Mouse (Mus musculus): ENCODE measurements around the gene Rbbp8nl.

Gene Rbbp8nl

DNA sequence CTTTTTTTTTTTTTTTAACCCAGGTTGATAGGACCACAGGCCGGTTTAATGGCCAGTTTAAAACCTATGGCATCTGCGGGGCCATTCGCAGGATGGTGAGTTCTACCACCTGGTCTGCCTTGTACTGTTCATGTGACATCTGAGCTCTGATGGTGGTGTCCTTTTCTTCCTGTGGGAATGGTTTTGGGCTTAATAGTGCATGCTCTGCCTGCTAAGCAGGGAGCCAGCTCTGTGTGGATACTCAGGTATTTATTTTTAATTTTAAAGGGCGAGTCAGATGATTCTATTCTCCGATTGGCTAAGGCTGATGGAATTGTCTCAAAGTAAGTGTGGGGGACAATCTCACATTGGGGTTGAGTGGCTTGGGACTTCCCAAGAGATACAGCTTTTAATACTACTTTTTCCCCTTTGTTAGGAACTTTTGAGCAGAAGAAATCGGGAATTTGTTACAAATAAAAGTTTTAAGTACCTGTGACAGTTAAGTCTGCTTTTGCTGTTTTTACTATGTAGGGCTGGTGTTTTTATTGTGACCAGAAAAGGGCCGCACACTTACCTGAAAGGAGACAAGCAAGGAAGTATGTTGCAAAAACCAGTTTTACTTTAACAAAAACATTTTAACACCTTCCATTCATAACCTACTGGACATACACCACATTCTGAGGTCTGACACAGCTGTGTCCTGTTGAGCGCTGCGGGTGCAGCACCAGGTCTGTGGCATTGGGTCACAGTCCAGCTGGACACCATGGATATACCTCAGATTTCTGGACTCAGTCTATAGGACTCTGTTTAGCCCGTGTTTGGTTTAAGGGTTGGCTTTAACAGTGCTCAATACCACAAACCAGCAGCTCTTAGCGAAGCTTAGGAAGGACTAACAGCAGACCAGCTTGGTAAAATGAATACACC is 31.5 kb downstream of the Rbbp8nl start:
- no peak for DNase-seq (ENCODE audit: low spot score)

DNA sequence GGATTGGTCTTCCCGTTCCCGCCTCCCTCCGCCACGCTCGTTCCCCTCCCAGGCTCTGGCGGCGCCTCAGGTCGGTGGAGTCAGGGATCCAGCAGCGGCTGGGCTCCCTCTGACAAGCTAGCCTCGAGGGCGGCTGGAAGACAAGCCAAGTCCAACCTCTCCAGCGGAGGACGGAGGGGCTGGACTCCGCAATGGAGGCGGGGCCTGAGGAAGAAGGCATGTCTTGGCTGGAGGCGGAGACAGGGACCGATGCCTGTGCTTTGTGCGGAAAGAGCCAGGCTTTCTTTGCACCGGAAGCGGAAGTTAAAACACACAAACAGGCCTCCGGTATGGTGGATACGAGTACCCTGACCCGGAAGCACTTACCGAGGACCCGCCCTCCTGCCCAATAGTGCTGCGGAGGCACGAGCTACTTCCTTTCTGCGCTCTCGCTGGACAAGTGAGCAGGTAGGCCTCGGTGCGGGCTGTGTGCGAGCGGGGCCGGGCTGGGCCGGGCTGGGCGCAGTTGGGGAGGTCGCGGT is 32.6 kb downstream of the Rbbp8nl start, which contains the start of gene Rps21:
Rps21 (plus strand) TSS at position 377 of the 521 bp plus-strand sequence.
- DNase-seq (ENCODE audit: low spot score): peak; percentile 100

DNA sequence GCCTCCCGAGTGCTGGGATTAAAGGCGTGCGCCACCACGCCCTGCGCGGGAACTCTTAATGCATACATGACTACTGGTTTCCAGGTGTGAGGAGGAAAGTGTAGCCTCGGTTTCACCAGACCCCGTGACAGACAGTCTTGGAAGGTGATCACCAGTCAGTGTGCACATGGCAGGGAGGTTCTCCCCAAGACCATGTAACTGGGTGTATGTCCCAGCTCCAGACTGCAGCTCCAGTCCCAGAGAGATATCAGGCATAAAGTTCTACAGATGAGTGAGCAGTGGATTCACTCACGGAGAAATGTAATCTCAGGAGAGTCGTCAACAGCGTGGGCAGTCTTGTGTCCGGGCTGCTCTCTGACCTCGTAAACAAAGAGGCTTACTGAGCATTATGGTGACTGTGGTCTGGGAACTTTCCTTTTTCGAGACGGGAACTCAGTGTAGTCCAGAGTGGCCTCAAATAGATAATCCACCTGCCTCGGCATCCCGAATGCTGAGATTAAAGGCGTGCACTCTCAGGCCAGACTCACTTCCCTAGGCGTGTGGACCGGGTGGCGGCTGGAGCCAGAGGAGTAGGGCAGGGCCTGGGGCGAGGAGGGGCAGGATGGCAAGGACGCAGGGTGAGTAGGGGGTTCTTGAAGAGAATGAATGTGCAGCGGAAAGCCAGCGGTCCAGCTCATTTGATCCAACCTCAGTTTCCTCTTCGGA is 33.2 kb downstream of the Rbbp8nl start:
- DNase-seq (ENCODE audit: low spot score): no peak

DNA sequence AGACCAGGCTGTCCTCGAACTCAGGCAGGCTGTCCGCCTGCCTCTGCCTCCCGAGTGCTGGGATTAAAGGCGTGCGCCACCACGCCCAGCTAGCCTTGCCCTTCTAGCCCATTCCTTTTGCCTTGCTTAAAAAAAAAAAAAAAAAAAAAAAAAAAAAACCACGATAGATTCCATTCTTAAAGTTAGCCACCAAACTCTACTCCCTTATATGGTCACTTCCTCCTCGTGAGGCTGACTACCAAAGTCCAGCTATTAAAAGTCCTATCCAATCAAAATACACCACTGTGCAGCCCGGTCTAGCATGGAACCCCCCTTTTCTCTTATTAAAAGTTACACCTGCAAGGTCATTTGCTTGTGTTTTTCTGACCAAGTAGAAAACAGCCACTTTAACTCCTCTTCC is 34.0 kb downstream of the Rbbp8nl start:
- no peak for DNase-seq (ENCODE audit: low spot score)

DNA sequence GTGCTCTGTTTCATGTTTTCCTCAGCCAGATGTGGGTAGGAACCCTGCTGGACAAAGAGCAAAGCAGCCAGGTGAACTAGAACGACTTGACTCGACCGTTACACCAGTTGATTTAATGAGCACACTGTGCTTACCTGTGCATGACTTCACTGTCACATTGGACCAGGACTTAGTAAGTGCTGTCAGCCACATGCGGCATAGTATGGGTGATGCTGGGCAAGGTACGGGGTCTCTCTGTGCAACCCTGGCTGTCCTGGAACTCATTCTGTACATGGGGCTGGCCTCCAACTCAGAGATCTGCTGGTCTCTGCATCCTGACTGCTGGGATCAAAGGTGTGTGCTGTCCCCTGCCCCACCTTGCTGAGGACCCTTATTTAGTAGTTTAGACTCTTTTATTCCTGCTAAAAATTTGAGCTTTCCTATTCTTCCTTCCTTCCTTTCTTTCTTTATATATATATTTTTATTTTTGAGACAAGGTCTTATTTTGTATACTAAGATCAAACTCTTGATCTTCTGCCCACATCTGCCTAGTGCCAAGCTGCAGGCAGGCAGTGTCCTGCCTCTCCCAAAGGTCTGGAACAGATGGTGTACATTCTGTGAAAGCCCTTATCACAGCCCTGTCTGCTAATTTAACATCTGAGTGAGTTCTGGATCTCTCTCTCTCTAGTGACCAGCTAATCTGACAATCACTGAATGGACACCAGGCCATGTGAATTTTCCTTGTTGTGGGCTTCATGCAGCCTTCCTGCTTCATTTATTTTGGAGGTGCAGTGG is 35.1 kb downstream of the Rbbp8nl start:
- no peak for DNase-seq (ENCODE audit: low spot score)

DNA sequence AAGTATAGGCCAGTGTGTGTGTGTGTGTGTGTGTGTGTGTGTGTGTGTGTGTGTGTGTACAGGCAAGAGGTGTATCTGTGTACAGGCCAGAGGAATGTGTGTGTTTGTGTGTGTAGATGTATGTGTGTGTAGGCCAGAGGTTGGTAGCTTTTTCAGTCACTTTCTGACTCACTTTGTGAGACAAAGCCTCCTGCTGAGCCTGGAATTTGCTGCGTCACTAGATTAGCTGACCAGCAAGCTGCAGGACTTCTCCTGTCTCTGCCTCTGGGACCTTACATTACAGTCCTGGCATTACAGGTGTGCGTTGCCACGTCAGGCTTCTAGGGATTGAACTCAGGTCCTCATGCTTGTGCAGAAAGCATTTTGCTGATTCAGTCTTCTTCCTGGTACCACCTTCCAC is 37.8 kb downstream of the Rbbp8nl start:
- peak; percentile 63 for DNase-seq (ENCODE audit: low spot score)

DNA sequence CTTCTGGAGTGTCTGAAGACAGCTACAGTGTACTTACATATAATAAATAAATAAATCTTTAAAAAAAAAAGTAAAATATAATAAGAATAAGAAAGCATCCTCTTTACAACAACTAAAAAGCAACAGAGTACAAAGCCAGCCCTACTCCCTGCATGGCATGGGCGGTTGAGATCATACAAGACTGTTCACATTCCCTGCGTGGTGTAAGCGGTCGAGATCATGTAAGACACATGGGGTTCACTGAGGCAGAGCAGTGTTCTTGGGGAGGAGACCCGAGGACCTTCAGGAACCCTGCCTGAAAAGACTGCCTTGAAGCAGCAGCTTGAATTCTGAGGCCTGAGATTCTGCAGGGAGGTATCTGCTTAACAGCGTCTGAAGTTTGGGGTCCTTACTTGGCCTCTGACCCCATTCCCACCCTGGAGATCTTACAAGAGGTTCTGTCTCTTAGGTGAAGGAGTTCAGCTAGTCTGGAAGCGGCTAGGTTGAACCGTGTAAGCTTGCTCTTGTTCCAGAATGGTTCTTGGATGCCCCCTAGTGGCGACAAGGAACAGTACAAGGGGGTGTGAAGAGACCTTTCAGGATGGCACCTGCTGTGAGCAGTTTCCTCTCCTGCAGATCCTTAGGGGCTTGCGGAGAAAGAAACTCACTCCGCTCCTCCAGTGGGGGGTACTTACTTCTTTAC is 38.6 kb downstream of the Rbbp8nl start:
- DNase-seq (ENCODE audit: low spot score): peak; percentile 83

DNA sequence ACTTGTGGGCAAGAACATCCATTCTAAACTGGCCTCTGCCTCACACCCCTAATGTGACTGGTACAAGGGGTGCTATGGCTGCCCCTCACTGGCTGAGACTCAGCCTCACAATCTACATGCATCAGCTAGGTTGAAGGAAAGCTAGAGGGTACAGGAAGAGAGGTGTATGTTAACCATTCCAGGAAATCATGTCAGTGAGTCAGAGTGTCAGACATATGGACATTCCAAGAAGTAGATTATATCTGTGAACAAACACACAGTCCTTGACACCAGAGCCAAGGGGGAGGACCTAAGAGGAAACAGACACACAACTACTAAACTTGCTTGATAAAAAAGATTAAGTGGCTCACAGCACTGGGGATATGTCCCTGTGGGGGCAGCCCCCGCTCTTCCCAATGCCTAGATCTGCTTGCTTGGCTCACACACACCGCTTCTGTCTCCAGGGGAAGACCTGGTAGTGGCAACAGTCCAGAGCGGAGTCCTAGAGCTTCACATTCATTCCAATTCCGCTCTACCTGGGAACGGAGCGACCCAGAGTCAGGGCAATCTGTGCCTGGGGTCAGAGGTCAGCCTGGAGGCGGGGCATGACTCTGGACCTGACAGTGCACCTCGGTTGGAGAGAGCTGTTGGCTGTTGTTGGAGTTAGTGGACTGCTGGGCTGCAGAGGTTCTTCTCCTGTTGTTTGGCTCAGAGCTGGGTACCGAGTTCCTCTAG is 40.6 kb downstream of the Rbbp8nl start:
- peak; percentile 92 for DNase-seq (ENCODE audit: low spot score)

DNA sequence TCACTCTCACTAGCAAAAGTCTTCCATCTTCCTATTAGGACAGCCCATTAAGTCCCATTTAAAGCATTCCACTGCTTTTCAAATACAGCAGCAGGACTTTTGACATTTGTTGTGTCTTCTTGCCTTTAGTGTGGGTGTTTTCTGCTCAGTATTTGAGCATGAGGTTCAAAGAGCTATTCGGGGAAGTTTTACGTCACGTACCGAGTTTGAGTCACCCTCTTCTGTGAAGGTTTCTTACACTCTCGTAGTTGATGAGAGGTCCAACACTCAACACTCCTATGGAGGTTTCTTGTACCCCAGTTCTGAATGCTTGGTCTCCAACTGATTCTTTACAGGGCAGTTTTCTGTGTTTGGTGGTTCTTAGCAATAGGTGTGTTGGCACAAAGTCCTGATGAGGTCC is 41.8 kb downstream of the Rbbp8nl start:
- DNase-seq (ENCODE audit: low spot score): no peak

DNA sequence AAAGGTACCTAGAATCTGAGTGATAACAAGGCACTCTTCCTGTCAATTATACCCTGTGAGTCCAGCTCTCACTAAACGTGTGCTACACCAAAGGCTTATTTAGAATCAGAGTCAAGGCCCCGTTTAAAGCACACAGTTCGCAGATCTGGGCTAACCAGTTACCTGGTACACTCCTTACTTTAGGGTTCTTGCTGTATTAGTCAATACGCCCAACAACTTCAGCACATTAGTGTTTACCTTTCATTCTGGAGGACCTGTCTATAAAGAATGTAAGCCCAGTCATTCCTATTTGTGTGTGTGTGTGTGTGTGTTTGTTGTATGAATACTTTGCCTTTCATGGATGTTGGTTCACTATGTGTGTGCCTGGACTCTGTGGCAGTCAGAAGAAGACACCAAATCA is 46.6 kb downstream of the Rbbp8nl start:
- no peak for DNase-seq (ENCODE audit: low spot score)

DNA sequence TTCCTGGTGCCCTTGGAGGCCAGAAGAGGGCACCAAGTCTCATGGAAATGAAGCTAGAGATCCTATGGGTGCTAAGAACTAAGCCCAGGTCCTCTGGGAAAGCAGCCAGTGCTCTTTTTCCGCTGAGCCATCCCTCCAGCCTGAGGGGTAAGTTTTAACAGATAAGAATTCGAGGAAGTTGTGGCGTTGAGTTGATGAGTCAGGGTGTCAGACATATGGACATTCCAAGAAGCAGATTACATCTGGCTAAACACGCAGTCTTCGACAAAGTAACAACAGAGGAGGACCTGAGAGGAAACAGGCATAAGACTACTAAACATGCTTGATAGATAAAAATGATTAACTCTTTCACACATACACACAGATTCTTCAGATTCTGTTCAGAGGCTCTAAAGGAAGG is 51.1 kb downstream of the Rbbp8nl start:
- no peak for DNase-seq (ENCODE audit: low spot score)

DNA sequence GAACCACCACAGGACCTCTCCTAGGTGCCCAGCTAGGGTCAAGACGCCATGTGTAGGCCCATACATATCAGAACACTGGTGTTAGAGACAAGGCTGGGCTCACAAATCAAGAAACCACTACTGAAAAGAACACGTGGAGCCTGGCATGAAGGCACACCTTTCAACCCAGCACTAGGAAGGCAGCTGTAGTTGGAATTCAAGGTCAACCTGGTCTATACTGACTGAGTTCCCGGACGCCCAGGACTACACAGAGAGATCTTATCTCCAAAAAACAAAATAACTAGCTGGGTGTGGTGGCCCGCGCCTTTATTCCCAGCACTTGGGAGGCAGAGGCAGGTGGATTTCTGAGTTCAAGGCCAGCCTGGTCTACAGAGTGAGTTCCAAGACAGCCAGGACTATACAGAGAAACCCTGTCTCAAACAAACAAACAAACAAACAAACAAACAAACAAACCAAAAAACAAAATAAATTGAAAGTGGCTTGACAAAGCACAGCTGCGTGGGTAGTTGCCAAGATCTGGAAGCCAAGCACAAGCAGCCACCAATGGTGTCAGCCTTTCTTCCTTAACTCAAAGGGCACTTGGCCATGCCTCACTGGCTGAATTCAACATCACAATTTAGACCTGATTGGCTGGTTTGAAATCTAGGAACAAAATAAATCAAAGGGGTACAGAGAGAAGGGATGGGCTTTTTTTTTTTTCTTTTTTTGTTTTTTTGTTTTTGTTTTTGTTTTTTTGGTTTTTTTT is 51.9 kb downstream of the Rbbp8nl start:
- DNase-seq (ENCODE audit: low spot score): no peak

DNA sequence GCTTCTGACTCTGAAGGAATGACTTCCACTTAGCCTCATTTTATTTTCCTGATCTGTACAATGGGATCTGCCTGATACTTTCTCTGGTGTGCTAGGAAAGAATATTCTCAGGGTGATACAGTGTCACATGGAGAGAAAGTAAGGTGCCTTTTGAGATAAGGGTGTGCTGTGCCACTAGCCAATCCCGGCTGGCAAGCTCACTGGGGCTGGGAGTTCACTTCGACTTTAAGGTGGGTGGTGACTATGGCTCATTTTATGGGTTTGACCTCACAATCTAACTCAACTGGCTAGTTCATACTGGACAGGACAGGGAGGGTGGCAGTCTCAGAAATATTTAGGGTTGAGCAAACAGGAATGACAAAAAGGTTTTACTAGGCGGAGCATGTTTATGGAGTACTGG is 52.7 kb downstream of the Rbbp8nl start:
- DNase-seq (ENCODE audit: low spot score): no peak

DNA sequence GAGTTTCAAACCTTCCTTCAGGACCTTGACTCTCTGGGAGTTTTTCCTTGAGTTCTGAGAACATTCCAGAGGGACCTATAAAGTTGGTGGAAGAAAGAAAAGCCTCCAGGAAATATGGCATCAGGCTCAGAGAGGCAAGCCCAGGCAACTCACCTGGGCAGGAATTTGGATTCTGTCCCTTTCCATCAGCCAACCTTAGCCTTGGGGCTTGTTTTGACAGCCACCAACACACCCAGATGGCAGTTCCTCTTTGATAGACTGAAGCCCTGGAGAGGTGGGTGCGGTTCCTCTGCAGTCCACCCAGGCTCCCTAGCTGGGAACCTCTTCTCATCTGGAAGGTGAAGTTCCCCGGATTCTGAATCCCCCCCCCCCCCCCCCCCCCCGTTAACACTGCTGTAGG is 53.2 kb downstream of the Rbbp8nl start:
- DNase-seq (ENCODE audit: low spot score): no peak

DNA sequence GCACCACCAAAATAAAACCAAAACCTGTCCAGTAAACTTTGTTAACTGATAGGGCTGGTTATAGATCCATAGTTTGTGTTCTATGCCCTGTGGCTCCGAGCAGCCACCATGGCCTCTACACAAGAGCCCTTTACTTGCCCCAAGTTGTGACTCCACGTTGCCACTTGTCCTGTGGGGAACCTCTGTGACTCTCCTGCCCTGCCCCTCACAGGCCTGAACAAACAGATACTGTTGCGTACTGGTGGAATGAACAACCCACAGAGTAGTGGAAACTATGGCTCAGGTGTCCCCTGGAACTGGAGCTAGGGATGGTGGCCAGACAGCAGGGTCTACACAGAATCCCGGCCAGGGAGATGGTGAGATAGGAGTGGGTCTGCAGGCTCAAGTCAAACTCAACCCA is 53.9 kb downstream of the Rbbp8nl start:
- DNase-seq (ENCODE audit: low spot score): no peak

DNA sequence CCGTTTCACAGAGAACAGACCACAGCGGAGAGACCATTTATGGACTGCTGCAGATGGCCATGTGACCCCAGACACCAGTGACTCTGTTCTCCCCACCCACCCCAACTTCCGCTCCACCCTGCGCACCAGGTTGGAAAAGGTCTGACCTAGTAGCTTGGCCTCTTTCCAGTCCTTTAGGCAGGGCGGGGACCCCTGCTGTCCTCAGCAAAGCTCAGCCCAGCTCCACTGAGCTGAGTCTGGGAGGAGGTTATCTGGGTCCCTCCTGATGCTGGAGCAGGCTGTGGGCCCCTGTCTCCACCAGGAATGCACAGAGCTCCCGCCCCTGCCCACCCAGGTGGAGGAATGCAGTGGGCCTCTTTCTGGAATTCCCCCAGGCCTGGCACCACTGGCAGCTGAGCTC is 54.7 kb downstream of the Rbbp8nl start:
- DNase-seq (ENCODE audit: low spot score): no peak

DNA sequence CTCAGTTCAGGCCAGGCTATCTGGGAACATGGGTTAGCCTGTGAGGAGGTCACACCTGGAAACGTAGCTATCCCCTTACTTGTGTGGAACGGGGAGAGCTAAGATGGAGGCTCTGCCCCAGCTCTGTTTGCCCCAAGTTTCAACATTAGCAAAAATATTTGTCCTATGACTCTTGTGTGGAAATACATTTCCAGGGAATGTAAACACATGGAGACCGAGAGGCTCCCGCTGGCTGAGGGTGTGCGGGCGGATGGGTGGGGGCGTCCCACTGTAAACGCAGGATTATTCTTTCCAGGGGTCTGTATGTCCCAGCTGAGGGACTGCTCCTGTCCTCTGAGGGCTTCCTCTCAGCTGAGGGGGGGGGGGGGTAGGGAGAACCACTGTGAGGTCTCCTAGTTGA is 55.3 kb downstream of the Rbbp8nl start:
- DNase-seq (ENCODE audit: low spot score): no peak

DNA sequence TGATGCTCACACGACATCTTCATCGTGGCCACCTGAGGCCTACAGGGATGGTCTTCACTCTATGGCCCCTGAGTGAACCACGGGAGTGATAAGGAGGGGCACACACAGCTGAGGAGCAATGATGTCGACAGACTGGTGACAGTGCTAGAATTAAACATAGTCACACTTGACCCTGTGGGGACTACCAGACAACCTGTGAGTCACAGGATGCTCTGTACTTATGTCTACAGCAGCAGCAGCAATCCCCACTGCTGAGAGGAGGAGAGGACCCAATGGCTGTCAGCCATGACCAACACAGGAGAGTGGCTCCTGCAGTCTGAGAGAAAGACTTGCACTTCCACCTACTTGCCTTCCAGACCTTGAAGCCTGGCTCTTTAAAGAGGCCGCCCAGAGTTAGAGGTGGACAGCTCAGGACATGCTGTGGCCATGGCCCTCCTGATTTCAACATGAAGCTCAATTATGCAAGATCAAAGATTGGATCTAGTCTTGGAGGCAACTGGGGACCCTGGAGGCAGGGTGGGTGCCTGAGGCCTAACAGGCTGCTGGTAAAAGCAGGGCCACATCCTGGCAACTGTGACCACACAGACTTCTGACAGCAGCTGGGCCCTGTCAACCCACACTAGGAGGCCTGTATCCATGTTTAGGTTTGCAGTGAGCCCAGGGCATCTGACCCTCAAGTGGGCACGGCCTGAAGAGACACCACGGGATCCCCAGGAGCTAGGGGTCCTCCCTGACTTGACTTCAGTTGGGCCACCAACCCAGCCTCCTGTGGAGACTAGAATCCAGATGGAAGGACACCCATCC is 56.4 kb downstream of the Rbbp8nl start:
- no peak for DNase-seq (ENCODE audit: low spot score)

DNA sequence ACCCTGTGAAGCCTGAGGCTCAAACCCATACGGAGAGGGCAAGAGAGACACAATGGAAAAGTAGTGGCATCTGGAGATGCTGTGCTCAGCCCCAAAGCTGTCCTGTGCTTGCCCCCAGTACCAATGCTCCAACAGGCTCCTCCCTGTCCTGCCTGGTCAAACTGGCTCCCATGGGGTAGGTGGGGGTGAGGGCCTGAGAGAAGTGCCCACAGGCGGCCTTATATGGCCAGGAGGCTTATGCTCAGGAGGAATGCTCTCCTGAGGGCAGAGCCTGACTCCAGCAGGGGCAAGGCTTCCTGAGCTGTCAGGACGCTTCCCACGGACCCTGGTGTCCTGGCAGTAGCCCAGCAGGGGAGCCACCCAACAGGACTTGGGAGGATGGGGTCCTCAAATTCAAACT is 59.2 kb downstream of the Rbbp8nl start:
- no peak for DNase-seq (ENCODE audit: low spot score)

DNA sequence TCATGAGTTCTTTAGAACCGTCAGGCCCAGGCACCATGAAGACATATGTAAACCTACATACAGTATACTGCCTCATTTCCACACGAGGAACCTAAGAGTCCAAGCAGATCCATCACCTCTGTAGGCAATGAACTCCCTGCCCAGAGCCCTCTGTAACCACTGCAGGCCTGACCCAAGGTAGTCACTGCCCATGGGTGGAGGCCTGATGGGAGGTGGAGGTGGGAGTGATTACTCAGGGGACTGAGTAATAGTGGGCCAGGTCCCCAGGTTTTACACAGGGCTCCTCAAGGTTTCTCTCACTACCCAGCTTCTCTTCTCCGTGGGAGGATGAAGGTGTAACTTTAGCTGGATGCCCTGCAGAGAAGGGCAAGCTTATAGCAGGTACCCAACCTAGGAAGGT is 60.5 kb downstream of the Rbbp8nl start:
- DNase-seq (ENCODE audit: low spot score): no peak

Measured in yolk sac, embryonic 10.5 days (tissue).